Mouse (Mus musculus) common myeloid progenitor, adult 5-6 weeks (primary cell): ENCODE measurements at regions not wholly inside any gene's neighbourhood (a gene's known extent, or its start where the extent isn't known, plus 50 kb on each side); places are given as distances from the start of the nearest gene placed in this dataset.

Source experiments
- ATAC-seq: replicated peaks from 2 replicates; pipeline ENCODE4 v1.8.0; 2016; ENCODE audit warnings: low read depth, mild to moderate bottlenecking, moderate TSS enrichment, inconsistent platforms; ENCODE audit not compliant: poor library complexity, severe bottlenecking

GRCm38 (mm10) chr11:51911481-51911880 lies 54.0 kb upstream of the Jade2 start:
- peak; percentile 87 for ATAC-seq

- peak; percentile 63 for ATAC-seq
Observed at GRCm38 (mm10) chr11:51915656-51916032, 51.8 kb upstream of the Cdkn2aipnl start.

- ATAC-seq, result peak; percentile 41
Observed at GRCm38 (mm10) chr11:51916033-51916929, 51.2 kb upstream of the Cdkn2aipnl start.
